Mouse (Mus musculus): ENCODE results near the gene Kctd20.
"Not testable (repeated sequence)": the region's sequence is repeated elsewhere in the genome, so short reads cannot be mapped to it uniquely, and the experiment has no call there.

The Kctd20 gene

GRCm38 (mm10) chr17:28984724-28985420, 33.1 kb downstream of the Kctd20 start:
- DNase-seq (ENCODE audit: low spot score): no peak

GRCm38 (mm10) chr17:28986833-28987232, 35.1 kb downstream of the Kctd20 start:
- DNase-seq (ENCODE audit: low spot score): no peak

GRCm38 (mm10) chr17:28987713-28988112, 36.0 kb downstream of the Kctd20 start:
- DNase-seq (ENCODE audit: low spot score): no peak

- no peak for DNase-seq (ENCODE audit: low spot score)
These were observed 36.5 kb downstream of the Kctd20 start for GRCm38 (mm10) chr17:28988291-28988690.

- DNase-seq (ENCODE audit: low spot score): no peak
These were observed 37.2 kb downstream of the Kctd20 start for GRCm38 (mm10) chr17:28988996-28989395.

- DNase-seq (ENCODE audit: low spot score): no peak
These were observed 38.3 kb downstream of the Kctd20 start for GRCm38 (mm10) chr17:28990060-28990459.

GRCm38 (mm10) chr17:28991286-28991685, 39.5 kb downstream of the Kctd20 start:
- DNase-seq (ENCODE audit: low spot score): no peak

DNA sequence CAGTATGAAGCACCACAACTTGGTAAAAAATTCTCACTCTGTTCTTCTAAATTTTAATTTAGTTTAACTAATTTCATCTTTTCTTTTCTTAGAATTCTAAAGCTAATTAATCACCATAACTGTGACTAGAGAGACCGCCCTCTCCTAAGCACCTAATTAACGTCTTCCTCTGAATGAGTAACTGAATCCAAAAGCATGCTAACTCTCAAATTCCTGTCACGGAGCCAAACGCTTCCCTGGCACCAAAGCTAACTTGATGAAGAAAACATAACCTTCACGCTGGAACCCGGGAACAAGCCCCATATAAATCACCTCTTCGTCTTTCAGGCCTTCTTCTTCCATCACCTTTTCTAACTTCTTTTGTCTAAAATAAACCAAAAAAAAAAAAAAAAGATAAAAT, 40.4 kb downstream of the Kctd20 start:
- no peak for DNase-seq (ENCODE audit: low spot score)

DNA sequence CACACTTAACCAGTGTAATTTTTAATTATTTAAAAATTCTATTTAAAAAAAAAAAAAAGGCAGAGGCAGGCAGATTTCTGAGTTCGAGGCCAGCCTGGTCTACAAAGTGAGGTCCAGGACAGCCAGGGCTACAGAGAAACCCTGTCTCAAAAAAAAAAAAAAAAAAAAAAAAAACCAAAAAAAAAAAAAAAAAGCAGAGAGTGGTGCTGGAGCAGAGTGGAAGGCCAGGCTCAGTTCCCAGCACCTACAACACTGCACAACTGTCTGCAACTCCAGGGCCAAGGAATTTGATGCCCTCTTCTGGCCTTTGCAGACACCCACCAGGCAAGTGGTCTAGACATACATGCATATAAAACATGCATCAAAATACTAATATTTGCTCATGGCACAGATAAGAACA, 41.3 kb downstream of the Kctd20 start:
- DNase-seq (ENCODE audit: low spot score): not testable (repeated sequence)

DNA sequence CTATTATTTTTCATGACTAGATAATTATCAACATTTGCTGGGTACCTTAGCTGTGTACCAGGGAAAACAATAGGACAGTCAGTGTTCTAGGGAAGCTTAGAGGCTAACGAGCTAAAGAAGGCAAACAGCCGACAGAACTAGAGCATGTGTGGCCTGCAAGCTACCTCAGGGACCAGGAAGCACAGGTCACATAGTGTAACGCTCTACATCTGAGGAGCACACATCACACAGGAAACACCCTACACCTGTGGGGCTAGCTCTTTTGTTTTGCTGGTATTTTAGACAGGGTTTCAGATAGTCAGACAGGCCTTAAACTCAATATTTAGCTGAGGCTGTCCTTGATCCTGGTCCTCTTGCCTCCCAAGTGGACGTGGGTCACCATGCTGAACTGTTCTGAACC, 42.9 kb downstream of the Kctd20 start:
- DNase-seq (ENCODE audit: low spot score): no peak

DNA sequence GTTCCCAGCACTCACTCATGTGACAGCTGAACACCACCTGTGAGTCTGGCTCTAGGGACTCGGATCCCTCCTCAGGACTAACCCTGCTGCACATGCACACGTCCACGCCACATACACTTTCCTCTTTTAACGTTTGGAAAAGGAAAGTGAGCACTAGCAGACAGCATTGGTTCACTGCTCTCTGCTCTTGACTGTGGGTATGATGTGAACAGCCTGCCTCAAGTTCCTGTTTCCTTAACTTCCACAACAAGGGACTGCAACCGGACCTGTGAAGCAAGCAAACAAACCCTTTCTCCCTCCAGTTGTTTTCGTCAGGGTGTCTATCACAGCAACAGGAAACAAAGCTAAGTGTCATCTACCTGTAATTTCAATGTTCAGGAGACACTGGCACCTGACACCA, 48.7 kb downstream of the Kctd20 start:
- no peak for DNase-seq (ENCODE audit: low spot score)

DNA sequence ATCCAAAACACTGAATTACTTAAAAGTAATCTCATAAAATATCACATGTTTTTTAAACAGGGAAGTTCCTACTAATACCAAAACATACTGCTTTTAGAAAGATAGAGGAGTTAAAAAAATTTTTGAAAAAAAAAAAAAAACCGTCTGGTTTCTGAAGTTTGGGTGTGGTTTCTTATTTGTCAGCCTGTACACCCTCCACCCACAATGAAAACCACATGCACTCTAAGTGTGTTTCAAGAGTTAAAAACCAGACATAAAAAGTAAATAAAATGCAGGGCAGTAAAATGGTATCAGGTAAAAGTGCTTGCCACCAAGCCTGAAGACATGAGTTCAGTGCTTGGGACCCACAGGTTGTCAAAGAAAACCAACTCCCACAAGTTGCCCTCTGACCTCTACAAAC, 52.0 kb downstream of the Kctd20 start:
- DNase-seq (ENCODE audit: low spot score): no peak

- no peak for DNase-seq (ENCODE audit: low spot score)
These were observed 53.3 kb downstream of the Kctd20 start for GRCm38 (mm10) chr17:29005002-29005401.

DNA sequence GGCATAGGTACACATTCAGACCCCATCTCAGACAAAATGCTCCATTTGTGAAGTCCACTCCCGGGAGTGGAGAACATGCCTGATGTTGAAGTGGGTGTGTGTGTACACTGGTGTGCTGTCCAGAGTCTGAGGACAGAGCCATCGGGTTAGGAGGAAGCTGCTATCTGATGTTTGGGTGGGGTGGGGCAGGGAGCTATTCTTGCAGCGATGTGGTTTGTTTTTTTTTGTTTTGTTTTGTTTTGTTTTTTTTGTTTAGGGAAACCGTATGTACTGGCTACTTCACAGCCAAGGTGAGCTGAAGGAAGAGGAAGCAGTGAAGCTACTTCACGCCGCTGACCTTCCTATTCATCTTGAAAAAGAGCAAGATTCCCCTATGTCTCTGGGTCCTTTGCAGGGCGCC, 55.1 kb downstream of the Kctd20 start:
- no peak for DNase-seq (ENCODE audit: low spot score)

DNA sequence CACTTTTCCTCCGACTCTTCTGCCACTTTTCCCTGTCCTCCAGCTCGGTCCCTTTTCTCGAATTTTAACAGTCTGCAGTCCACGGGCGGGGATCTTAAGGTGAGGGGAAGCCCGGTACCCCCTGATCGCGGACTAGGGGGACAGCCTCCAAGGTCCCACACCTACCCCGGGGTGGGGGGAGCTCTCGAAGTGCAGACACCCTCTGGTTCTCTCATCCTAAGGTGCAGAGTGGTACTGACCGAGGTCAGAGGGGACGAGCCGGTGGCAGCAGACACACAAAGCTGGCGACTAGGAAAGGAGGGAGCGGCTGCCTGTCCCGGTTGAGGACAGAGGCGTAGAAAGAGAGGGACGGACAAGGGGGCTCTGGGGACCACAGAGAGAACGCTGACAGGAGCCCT, 55.5 kb downstream of the Kctd20 start:
- no peak for DNase-seq (ENCODE audit: low spot score)

DNA sequence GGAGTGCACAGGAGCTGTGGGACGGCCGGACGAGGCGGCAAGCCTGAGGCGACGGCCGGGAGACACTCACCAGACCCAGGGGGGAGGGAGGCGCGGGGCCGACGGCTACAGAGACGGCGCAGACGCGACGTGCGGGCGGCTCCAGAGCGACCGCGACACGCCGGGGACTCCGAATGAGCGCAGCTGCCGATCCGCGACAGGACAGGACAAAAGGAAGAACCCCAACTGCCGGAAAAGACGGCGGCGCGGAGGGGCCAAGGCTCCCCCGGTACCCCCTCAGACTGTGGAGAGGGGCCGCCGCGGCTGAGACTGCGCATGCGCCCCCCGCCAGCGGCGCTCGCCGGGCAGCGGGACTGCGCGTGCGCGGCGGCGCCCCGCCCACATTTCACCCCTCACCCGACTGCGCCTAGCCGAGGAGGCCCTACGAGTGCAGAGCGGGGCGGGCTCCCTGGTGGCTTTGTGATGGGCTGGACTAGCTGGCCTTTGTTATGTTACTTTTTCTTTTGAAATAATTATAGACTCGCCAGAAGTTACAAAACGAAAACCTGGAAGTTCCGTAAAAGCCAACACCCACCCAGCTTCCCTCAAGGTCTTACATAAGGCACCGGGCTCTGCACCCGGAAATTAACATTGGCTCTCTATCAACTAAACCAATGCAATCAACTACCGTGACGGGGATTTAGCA, 56.0 kb downstream of the Kctd20 start, which contains the start of gene Stk38:
Gene Stk38, minus strand, starts transcription at position 355 of the 685 bp plus-strand sequence.
- DNase-seq (ENCODE audit: low spot score): peak; percentile 96

DNA sequence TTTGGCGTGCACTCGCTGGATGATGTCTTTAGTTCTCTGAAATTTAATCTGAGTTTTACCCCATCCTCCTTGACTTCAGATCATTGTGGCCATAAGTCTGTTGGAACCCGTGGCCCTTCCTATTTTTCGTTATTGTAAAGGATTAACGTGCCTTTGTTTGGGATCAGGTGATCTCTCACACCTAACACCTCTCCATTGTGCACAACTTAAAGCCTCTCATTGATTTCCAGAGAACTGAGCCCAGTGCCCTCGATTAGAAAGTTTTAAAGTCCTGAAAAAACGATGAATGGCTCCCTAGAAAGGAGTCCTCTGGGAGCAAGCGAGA, 56.5 kb downstream of the Kctd20 start:
- no peak for DNase-seq (ENCODE audit: low spot score)

DNA sequence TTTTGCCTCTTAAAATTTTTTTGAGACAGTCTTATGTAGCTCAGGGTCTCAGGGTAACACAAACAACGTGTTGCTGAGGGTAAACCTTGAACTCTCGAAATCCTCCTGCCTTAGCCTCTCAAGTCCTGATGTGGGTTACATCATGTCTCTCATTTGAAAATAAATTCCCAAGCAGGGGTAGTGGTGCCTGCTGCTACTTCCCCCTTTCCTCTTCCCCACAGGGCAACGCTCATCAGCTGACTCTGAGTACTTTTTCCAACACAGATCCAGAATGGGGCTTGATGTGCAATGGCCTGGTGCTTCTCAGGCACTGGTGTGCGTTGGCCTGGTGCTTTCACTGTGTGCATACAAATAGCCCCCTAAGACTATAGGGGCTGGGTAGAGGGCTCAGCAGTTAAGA, 57.4 kb downstream of the Kctd20 start:
- no peak for DNase-seq (ENCODE audit: low spot score)

DNA sequence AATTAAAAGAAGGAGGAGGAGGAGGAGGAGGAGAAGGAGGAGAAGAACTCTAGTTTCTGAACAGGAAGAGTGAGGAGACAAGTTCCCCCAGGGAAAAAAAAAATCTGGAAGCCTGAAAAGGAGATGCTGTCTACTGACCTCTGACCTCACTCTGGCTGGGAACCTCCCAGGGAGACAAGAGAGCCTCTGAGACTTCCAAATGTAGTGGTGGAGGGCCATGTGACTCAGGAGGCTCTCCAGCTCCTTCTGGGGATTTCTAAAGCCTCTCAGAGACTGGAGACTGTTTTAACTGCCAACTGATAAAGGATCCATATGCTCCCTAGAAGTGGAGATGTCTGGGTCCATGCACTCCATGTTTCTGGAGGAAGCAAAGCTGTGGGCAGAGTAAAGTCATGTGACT, 62.5 kb downstream of the Kctd20 start:
- DNase-seq (ENCODE audit: low spot score): no peak

DNA sequence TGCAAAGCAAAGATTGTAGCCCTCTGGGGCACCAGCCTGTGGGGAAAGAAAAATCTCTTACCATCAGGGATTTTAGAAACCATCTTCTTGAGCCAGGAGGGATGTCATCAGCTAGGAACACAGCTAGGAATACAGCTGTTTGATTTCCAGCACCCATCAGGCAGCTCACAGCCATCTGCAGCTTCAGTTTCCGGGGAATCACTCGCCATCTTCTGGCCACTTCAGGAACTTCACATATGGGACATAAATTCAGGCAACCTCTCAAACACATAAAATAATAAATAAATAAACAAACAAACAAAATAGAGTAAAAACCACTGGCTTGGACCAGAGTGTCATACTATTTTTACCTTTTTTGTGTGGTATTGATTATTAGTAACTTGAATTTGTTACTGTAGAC, 63.9 kb downstream of the Kctd20 start:
- no peak for DNase-seq (ENCODE audit: low spot score)

DNA sequence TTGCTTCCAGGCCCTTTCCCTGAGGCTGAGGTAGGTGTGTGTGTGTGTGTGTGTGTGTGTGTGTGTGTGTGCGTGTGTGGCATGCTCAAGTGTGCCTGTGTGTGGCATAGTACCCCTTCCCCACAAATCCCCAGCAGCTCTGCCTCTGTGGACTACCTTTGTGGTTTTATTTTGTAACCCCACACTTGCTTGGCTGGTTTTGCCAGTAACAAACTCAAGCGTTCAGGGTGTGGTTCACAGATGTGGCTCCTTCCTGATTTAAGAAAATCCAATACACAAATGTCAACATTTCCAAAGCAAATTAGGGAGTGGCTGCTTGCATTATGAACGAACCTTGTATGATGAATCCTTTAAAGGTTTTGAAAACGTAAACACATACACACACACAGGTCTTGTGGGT, 65.0 kb downstream of the Kctd20 start:
- no peak for DNase-seq (ENCODE audit: low spot score)

DNA sequence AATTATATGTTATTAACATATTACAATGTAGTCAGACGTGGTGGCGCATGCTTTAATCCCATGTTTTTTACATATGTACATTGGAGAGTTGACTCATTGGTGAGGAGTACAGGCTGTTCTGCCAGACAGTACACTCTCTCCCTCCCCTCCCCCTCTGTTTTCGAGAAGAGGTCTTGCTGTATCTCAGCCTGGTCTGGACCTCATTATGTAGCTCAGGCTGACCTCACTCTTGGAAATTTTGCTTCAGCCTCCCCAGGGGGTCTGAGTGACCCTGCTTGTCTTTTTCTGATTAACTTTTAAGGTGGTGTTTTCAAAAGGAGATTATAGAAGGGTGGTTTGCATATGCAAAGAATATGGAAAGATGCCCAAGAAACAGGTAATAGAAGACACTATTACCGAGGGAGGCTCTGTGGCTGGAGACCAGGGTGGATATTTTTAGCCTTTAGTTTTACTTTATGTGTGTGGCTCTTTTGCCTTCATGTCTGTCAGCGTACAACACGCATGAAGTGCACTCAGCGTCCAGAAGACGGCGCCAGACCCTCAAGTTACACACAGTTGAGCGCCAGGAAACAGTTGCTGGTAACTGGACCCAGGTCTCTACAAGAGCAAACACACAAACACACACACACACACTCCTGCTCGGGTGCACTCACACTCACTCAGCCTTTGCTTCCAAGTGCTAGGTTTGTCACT, 66.7 kb downstream of the Kctd20 start:
- DNase-seq (ENCODE audit: low spot score): no peak

All from ovary, postnatal 36 days (tissue).